Mouse (Mus musculus) limb, embryonic 15.5 days (tissue): Measurements from ENCODE around the gene Tnfrsf11a. TPM values are rescaled to one million over a fixed set of nuclear protein-coding genes. Genes with fewer than 3 reads are reported as not detected.
A peak's percentile ranks its signal among the peaks of the same experiment; 100 is the strongest.
"Not testable (repeated sequence)": the region's sequence is repeated elsewhere in the genome, so short reads cannot be mapped to it uniquely, and the experiment has no call there.

Experiments used
- ATAC-seq: fragments of 200-750 bp; cut with Nextera tagmentation; 2 replicates; pipeline ENCODE4 v1.8.0; 2017; ENCODE audit warnings: low read depth, moderate TSS enrichment; ENCODE audit not compliant: insufficient number of reproducible peaks, low FRiP score, low TSS enrichment
- H3K27ac ChIP-seq: fragments of 300-500 bp; sonication (generic); 2 replicates; pipeline ENCODE4 v1.5.1; 2015; ENCODE audit warnings: moderate library complexity, mild to moderate bottlenecking, inconsistent platforms
- H3K27me3 ChIP-seq: fragments of 300-500 bp; sonication (generic); 2 replicates; pipeline ENCODE4 v1.6.1; 2015; ENCODE audit warnings: inconsistent platforms
- H3K36me3 ChIP-seq: fragments of 300-500 bp; sonication (generic); 2 replicates; pipeline ENCODE4 v1.6.1; 2015; ENCODE audit warnings: inconsistent platforms
- H3K4me1 ChIP-seq: fragments of 300-500 bp; sonication (generic); 2 replicates; pipeline ENCODE4 v1.6.1; 2015; ENCODE audit warnings: inconsistent platforms
- H3K4me2 ChIP-seq: fragments of 300-500 bp; sonication (generic); 2 replicates; pipeline ENCODE4 v1.6.1; 2015; ENCODE audit warnings: mild to moderate bottlenecking, inconsistent platforms
- H3K4me3 ChIP-seq: fragments of 300-500 bp; sonication (generic); 2 replicates; pipeline ENCODE4 v1.5.1; 2015; ENCODE audit warnings: mild to moderate bottlenecking, inconsistent platforms
- H3K9ac ChIP-seq: fragments of 300-500 bp; sonication (generic); 2 replicates; pipeline ENCODE4 v1.6.1; 2015; ENCODE audit warnings: inconsistent platforms
- H3K9me3 ChIP-seq: fragments of 300-500 bp; sonication (generic); 2 replicates; pipeline ENCODE4 v1.6.1; 2016; ENCODE audit warnings: inconsistent platforms
- WGBS: fragments of 180-500 bp; shearing (Covaris S2); methylation state at CpG from one replicate; pipeline ENCODE4 v1.1.7; 2015; 5-methylcytosine and 5-hydroxymethylcytosine counted together
- polyA plus RNA-seq: library from polyadenylated mRNA; unstranded; fragments of >200 nt; fragmentation: Nextera tagmentation; extraction: Ambion mirVana; gene quantifications from 2 replicates; pipeline ENCODE4 v1.2.1, GENCODE M21; 2015

Tnfrsf11a gene
- polyA plus RNA-seq, 1 experiment from 2014 or later: 1.5 TPM

- no peaks in the 10 kb centered on the region for H3K9me3 ChIP-seq
- H3K27me3 ChIP-seq: no peaks in the 10 kb centered on the region
- H3K9ac ChIP-seq: no peak overlapping the region
- no peaks in the 10 kb centered on the region for H3K36me3 ChIP-seq
- ATAC-seq: no peak
- no peak overlapping the region for H3K27ac ChIP-seq
- H3K4me3 ChIP-seq: no peak overlapping the region
- WGBS: 85% methylated on average over 3 of the region's 3 CpGs
- no peak overlapping the region for H3K4me2 ChIP-seq
- peaks cover under 1% of the 10 kb centered on the region; the same call in 1 of the 2 replicates for H3K4me1 ChIP-seq
Measured at GRCm38 (mm10) chr1:105790103-105790502, 9.6 kb downstream of the Tnfrsf11a start.

- no peak for ATAC-seq
- H3K9me3 ChIP-seq: no peaks in the 10 kb centered on the region
- WGBS: 82% methylated on average over 6 of the region's 6 CpGs
- H3K36me3 ChIP-seq: no peaks in the 10 kb centered on the region
- no peaks in the 10 kb centered on the region for H3K4me1 ChIP-seq
- no peak overlapping the region for H3K9ac ChIP-seq
- H3K4me3 ChIP-seq: no peak overlapping the region
- H3K4me2 ChIP-seq: no peak overlapping the region
- no peak overlapping the region for H3K27ac ChIP-seq
- H3K27me3 ChIP-seq: no peaks in the 10 kb centered on the region
Measured at GRCm38 (mm10) chr1:105794670-105795069, 14.2 kb downstream of the Tnfrsf11a start.

- H3K4me1 ChIP-seq: no peaks in the 10 kb centered on the region
- no peak overlapping the region for H3K4me2 ChIP-seq
- H3K4me3 ChIP-seq: no peak overlapping the region
- WGBS: 90% methylated on average over 4 of the region's 4 CpGs
- no peak for ATAC-seq
- H3K27ac ChIP-seq: no peak overlapping the region
- no peaks in the 10 kb centered on the region for H3K36me3 ChIP-seq
- no peaks in the 10 kb centered on the region for H3K9me3 ChIP-seq
- H3K9ac ChIP-seq: no peak overlapping the region
- H3K27me3 ChIP-seq: no peaks in the 10 kb centered on the region
Measured at GRCm38 (mm10) chr1:105795705-105796104, 15.2 kb downstream of the Tnfrsf11a start.

GRCm38 (mm10) chr1:105800570-105800969, 20.1 kb downstream of the Tnfrsf11a start:
- H3K27me3 ChIP-seq: no peaks in the 10 kb centered on the region
- WGBS: 88% methylated on average over 6 of the region's 6 CpGs
- no peak overlapping the region for H3K9ac ChIP-seq
- no peak overlapping the region for H3K4me2 ChIP-seq
- no peaks in the 10 kb centered on the region for H3K36me3 ChIP-seq
- no peak overlapping the region for H3K4me3 ChIP-seq
- no peaks in the 10 kb centered on the region for H3K9me3 ChIP-seq
- no peaks in the 10 kb centered on the region; the same call in 1 of the 2 replicates for H3K4me1 ChIP-seq
- H3K27ac ChIP-seq: no peak overlapping the region
- no peak for ATAC-seq

- Histone ChIP-seq H3K4me1 (no peaks in the 10 kb centered on the region; the same call in 1 of the 2 replicates), H3K4me2 (no peak overlapping the region), H3K36me3 (no peaks in the 10 kb centered on the region), H3K9me3 (no peaks in the 10 kb centered on the region), H3K9ac (no peak overlapping the region), H3K4me3 (no peak overlapping the region), H3K27ac (no peak overlapping the region), H3K27me3 (no peaks in the 10 kb centered on the region)
- no peak for ATAC-seq
Measured at GRCm38 (mm10) chr1:105801252-105801651, 20.7 kb downstream of the Tnfrsf11a start.

GRCm38 (mm10) chr1:105802941-105803340, 22.4 kb downstream of the Tnfrsf11a start:
- H3K4me1 ChIP-seq: no peaks in the 10 kb centered on the region; the same call in 1 of the 2 replicates
- no peak overlapping the region for H3K4me3 ChIP-seq
- no peak overlapping the region for H3K4me2 ChIP-seq
- ATAC-seq: no peak
- no peaks in the 10 kb centered on the region for H3K27me3 ChIP-seq
- H3K9ac ChIP-seq: no peak overlapping the region
- no peaks in the 10 kb centered on the region for H3K9me3 ChIP-seq
- no peaks in the 10 kb centered on the region for H3K36me3 ChIP-seq
- H3K27ac ChIP-seq: no peak overlapping the region
- WGBS: 73% methylated on average over 6 of the region's 6 CpGs

GRCm38 (mm10) chr1:105804285-105804684, 23.8 kb downstream of the Tnfrsf11a start:
- H3K9me3 ChIP-seq: no peaks in the 10 kb centered on the region
- H3K27ac ChIP-seq: no peak overlapping the region
- WGBS: 77% methylated on average over 3 of the region's 3 CpGs
- H3K4me1 ChIP-seq: no peaks in the 10 kb centered on the region; the same call in 1 of the 2 replicates
- no peaks in the 10 kb centered on the region for H3K27me3 ChIP-seq
- H3K36me3 ChIP-seq: no peaks in the 10 kb centered on the region
- H3K4me2 ChIP-seq: no peak overlapping the region
- no peak for ATAC-seq
- no peak overlapping the region for H3K9ac ChIP-seq
- no peak overlapping the region for H3K4me3 ChIP-seq

- Histone ChIP-seq H3K27ac (no peak overlapping the region), H3K36me3 (no peaks in the 10 kb centered on the region), H3K9me3 (no peaks in the 10 kb centered on the region), H3K4me3 (no peak overlapping the region), H3K9ac (no peak overlapping the region), H3K4me2 (no peak overlapping the region), H3K27me3 (no peaks in the 10 kb centered on the region), H3K4me1 (no peaks in the 10 kb centered on the region; the same call in 1 of the 2 replicates)
- WGBS: 84% methylated on average over 4 of the region's 4 CpGs
- ATAC-seq: no peak
Measured at GRCm38 (mm10) chr1:105805565-105805964, 25.0 kb downstream of the Tnfrsf11a start.

- Histone ChIP-seq H3K9me3 (no peaks in the 10 kb centered on the region), H3K9ac (no peak overlapping the region), H3K27me3 (no peaks in the 10 kb centered on the region), H3K36me3 (no peaks in the 10 kb centered on the region), H3K4me3 (no peak overlapping the region), H3K4me1 (no peaks in the 10 kb centered on the region; the same call in 1 of the 2 replicates), H3K4me2 (no peak overlapping the region), H3K27ac (no peak overlapping the region)
- 85% methylated on average over 10 of the region's 10 CpGs for WGBS
- ATAC-seq: no peak
Measured at GRCm38 (mm10) chr1:105807028-105807722, 26.7 kb downstream of the Tnfrsf11a start.

GRCm38 (mm10) chr1:105812027-105812426, 31.5 kb downstream of the Tnfrsf11a start:
- not testable (repeated sequence) for H3K4me3 ChIP-seq, H3K36me3 ChIP-seq, H3K9me3 ChIP-seq, H3K4me1 ChIP-seq, H3K27me3 ChIP-seq, H3K9ac ChIP-seq, ATAC-seq, H3K27ac ChIP-seq, H3K4me2 ChIP-seq

GRCm38 (mm10) chr1:105812960-105813708, 32.6 kb downstream of the Tnfrsf11a start:
- 50% methylated on average over 20 of the region's 20 CpGs for WGBS
- no peak overlapping the region for H3K4me3 ChIP-seq
- H3K27ac ChIP-seq: no peak overlapping the region
- H3K36me3 ChIP-seq: no peaks in the 10 kb centered on the region
- no peak for ATAC-seq
- H3K4me1 ChIP-seq: peaks cover 7% of the 10 kb centered on the region; the same call in 1 of the 2 replicates
- no peak overlapping the region for H3K9ac ChIP-seq
- H3K9me3 ChIP-seq: no peaks in the 10 kb centered on the region
- H3K27me3 ChIP-seq: no peaks in the 10 kb centered on the region
- peak overlapping the region; percentile 24 for H3K4me2 ChIP-seq

GRCm38 (mm10) chr1:105813709-105814061, 33.2 kb downstream of the Tnfrsf11a start:
- no peak overlapping the region for H3K4me3 ChIP-seq
- no peaks in the 10 kb centered on the region for H3K27me3 ChIP-seq
- ATAC-seq: no peak
- H3K9ac ChIP-seq: no peak overlapping the region
- peak overlapping the region; percentile 24 for H3K4me2 ChIP-seq
- no peaks in the 10 kb centered on the region for H3K9me3 ChIP-seq
- WGBS: 32% methylated on average over 11 of the region's 11 CpGs
- no peaks in the 10 kb centered on the region for H3K36me3 ChIP-seq
- H3K27ac ChIP-seq: no peak overlapping the region
- peaks cover 7% of the 10 kb centered on the region for H3K4me1 ChIP-seq
